Mouse (Mus musculus): ENCODE data around the gene D3Ertd254e.
"Not testable (repeated sequence)": the region's sequence is repeated elsewhere in the genome, so short reads cannot be mapped to it uniquely, and the experiment has no call there.

Gene D3Ertd254e

DNA sequence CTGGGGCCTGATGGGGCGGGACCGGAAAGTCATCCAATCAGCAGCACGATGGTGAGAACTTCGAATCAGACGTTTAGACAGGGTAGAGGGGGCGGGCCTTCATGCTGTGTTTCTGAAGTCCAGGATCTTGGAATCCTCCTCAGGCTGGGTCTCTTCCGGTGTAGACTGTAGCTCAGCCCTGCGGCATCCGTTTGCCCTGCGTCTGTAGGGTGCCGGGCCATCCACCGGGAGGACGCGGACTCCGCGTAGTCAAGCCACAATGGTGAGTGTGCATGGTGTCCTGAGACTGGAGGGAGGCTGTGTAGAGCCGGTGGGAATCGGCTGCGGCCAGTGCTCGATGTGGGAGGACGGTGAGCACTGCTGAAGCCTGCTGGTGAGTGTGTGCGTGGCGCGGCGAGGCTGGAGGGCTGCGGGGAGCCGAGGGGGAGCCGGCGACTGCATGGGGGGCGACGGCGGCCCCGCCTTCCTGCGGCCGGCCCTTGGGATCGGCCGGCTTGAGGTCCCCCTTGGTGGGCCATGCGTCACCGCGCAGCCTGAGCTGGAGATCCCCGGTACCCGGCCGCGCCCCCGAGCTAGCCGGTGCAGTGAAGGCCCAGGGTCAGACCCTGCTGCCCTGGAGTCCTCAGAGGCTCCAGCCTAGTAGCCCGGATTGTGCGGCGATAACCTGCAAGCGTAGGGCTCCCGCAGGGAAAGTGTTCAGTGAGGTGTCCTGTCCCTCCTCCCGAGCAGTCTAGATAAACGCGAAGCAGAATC is at the start of gene D3Ertd254e:
D3Ertd254e (plus strand) TSS at position 84 of the 753 bp plus-strand sequence.
- DNase-seq, result peak; percentile 96

DNA sequence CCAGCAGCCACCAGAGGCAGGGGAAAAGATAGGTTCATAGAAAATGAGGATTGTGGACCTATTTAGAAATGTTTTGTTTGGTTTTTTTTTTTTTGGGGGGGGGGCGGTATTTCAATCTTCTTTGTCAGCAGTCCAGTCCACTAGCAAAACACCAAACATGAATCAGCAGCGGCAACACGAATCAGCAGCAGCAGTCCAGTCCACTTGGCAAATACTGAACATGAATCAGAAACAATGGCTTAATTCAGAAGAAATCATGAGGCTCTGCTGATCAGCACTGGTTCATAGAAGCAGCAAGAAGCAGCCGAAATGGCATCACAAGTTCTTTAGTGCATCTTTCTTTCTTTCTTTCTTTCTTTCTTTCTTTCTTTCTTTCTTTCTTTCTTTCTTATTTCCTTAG is 34.7 kb upstream of the D3Ertd254e start:
- DNase-seq, result no peak

GRCm38 (mm10) chr3:36119684-36120548 is 30.9 kb upstream of the D3Ertd254e start:
- no peak for DNase-seq

DNA sequence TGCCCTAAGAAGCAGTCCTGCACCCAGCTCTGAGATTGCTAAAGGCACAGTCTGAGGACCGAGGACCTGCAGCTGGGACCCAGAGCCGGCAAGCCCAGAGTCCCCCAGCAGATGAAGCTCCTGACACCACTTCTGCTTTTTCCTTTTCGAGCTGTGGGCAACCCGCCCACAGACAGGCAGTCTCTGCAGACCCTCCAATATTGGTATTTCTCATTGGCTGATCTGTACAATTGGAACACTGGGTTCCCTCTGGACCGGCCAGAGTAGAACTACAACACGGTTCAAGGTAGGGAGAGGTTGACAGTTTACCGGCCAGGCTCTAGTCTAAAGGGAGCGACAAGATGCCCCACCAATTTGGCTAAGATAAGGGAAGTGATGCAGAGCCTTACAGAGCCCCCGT is 24.6 kb upstream of the D3Ertd254e start:
- not testable (repeated sequence) for DNase-seq

DNA sequence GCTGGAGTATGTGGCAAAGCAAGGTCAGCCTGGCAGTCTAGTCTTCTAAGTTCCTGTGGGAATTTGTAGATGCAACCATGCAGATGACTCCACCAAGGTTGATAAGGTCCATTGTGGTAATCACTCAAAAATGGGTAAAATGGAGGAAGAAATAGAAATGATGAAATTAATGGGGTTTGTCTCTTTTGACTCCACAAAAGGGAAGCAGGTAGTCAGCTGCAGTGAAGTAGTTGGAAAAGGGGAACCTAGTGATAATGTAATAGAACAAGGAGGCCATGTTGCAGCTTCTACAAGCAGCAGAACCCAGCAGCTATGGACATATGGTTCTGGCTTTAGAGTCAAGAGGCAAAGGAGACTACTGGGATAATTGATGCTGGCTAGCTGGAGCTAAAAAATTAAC is 14.7 kb upstream of the D3Ertd254e start:
- DNase-seq, result no peak

GRCm38 (mm10) chr3:36137560-36137959 is 13.3 kb upstream of the D3Ertd254e start:
- DNase-seq, result no peak

DNA sequence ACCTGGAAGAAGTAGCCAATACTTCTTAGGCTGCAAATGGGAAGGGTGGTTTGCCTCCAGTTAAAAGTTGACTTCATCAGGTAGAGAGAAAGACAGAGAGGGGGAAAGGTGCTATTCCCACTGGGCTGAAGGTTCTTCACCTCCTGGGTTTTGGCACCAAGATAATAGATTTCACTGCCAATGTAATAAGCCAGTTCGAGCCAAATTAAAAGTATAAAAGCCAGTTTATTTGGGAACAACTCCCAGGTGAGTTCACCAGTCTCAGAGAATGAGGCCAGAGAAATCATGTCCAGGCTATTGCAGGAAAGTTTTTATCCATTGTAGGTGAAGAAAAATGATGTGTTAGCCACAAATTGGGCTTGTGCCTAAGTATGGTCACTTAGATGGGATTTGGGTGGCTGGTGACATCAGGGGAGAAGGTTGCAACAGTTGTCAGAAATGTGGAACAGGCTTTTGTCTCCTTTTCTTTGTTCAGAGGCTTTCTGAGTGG is 12.6 kb upstream of the D3Ertd254e start:
- DNase-seq, result no peak

- no peak for DNase-seq
Observed at GRCm38 (mm10) chr3:36138996-36139395, 11.8 kb upstream of the D3Ertd254e start.

DNA sequence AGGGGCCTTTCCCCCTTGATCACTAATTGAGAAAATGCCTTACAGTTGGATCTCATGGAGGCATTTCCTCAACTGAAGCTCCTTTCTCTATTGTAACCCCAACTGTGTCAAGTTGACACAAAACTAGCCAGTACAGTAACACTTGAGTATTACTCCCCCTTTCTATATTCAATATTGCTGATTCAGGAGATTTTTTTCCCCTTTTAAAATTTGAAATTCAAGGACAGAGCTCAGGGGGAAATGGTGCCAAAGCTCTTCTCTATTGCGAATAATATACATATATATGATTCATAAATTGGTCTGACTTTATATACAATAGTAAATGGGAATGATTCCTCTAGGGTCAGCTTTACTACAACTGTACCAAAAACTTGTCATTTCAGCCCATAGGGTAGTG is 282 bp upstream of the D3Ertd254e start:
- DNase-seq, result no peak

DNA sequence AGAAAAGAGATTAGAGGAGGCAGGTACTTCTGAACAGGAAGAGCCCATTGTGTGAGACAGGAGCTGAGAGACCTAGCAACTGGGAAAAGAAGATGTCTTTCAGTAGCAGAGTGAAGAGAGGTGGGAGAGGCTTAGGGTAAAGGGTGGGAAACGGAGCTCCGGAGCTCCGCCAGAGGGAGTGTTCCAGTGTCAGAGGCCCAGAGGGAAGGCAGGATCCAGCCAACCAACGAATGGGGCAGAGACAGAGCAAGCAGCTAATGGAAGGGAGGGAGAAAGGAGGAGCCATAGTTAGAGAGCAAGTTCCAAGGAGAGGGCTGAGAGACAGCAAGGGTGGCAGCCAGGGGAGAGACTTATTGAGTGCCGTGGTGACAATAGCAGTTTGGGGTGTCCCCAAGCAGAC is 4.5 kb downstream of the D3Ertd254e start:
- DNase-seq, result no peak

DNA sequence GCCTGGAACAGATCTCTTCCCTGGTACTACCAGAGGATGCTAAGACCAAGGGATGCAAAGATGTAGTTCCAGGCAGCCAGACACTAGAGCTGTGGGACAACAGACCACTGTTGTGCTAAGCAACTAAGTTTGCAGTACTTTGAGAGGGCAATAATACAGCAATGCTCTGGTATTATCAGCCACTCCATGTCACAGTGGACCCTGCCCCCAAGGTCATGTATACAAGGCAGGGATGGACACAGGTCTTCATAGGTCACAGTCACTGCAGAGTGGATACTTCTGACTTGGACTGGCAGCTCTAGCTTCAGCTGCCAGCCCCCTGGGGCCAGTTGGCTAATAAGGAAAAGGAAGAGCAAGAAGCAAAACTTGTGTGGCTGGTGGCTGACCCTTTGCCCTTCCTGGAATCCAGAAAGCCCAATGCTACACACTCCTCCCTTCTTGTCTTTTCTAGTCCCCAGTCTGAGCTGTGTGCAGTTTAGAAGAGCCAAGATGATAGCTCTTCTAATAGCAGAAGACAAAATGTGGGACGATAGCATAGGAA is 19.9 kb downstream of the D3Ertd254e start:
- DNase-seq, result no peak

- DNase-seq, result no peak
Observed at GRCm38 (mm10) chr3:36171348-36171747, 20.5 kb downstream of the D3Ertd254e start.

DNA sequence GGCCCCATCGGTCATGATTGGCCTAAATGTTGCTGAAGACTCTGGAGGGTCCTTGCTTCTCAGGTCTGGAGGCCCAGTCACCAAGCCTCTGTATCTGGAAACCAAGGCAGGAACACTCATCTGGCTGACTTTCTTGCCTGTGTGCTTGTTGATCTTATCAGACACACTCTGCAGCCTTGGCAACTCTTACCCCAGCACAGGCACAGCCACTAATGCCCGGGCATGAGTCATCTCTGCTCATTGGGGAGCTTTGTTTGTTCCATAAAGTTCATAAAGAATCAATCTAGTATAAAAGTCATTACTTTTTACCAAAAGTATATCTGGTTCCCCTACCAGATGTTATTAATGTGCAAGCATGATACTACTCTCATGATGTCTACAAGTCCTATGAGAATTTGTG is 22.9 kb downstream of the D3Ertd254e start:
- DNase-seq, result no peak

GRCm38 (mm10) chr3:36181519-36181918 is 30.7 kb downstream of the D3Ertd254e start:
- DNase-seq, result peak; percentile 22

DNA sequence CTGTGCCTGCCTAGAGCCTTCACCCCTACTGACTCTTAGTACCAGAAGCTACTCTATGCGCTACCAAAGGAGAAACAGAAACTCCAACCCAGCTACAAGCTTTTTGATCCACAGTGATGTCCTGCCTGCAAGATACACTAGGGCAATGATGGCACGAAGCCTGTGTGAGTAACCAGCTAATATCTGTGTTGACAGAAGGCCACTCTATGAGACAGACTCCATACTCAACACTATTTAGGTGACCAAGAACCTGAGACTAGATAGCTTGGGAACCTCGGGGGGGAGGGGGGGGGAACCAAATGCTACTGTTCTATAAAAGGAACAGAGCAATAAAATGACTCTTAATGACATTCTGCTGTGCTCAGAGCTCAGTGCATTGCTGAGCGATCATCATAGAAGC is 35.7 kb downstream of the D3Ertd254e start:
- no peak for DNase-seq

GRCm38 (mm10) chr3:36189243-36189642 is 38.4 kb downstream of the D3Ertd254e start:
- no peak for DNase-seq

DNA sequence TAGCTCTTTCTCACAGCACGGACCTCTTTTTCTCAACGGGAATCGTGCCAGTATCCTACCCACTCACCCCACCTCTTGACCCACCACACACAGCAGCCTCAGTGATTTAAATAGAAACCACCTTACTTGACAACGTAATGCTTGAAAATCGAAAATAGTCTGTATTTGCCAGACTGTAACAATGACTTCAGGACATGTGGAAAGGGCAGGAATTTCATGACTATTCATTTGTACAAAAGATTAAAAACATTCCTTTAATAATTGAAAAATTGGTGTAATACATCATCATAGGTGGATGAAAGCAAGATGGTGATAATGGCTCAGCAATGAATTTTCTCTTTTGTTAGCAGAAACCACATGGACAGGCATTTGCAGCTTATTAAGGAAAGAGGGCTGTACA is 50.3 kb downstream of the D3Ertd254e start:
- DNase-seq, result no peak

DNA sequence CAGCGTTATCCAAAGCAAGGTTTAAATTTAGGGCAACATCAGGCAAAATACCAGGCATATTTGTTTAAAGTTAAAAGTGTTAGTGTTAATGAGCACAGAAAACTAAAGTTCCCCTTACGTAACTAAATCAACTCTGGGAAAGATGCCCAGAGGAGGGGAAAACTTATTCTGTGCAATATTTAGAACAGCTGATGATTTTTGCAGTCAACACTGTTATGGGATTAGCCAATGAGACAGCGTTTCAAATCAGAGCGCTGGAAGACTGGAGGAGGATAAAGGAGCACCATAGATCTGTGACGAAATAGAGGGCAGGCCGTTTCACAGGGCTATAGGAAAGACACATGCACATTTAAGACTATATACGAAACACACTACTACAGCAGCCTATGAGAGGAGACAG is 52.1 kb downstream of the D3Ertd254e start:
- peak; percentile 53 for DNase-seq

DNA sequence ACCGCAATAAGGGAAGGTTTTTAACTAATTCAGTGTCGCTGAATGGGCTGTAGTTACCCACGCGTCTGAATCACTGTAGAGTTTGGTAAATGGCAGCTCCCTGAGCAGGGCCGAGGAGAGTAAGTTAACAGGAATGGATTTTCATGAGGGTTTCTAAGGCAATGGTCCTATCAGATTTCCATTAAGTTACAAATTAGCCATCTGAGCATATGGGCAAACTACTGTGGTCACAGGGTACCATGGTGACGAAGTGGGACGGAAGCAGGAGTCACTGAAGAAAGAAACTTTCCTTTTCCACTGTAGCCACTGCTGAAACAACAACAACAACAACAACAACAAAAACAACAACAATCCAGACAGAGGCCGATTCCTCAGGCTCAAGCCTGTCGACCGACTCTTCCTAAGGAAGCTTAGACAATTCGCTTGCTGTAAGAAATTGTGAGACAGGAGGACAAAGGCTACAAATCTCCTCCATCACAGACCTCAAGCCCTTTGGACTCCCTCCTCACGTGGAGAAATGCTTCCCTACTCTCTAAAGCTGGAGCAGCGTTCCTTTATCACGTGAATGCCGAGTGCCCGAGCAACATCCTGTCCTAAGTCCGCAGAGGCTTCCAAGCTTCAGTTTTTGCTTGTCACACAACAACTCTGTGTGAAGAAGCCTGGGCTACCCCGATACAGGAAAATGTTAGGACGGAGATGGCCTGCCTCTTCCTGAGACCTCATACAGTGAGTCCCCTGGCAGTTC is 56.9 kb downstream of the D3Ertd254e start:
- DNase-seq, result no peak

DNA sequence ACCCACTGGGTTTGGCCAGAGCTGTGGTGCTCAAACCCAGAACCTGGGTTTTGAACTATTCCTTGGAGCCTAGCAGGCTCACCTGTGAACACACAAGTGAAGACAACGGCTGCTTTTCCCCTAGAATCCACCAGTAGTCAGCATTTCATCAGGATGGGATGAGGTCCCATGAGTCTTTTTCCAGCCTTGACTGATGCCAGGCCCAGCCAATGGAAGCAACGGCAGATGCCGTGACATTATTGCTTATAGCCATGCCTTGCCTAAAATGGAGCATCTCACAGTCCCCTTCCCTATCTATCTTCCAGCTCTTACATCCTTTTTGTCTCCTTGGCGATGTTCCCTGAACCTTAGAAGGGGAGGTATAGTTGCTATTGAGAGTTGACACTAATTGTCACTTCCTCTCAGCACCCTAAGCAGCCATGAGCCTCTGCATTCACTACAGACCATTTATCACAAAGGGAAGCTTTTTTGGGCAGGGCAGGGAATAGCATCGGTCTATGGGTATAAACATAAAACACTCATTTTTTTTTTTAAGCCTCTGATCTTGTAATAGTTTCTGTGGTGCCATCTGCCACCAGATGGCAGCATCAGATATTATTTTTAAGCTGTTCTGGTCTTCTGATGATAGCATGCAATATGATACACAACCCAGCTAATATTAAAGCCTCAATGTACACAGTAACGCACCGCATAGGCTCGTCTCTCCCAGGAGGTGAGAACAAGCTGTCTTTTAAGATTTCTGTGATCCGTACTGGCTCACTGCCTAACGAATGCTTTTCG is 59.1 kb downstream of the D3Ertd254e start:
- peak; percentile 46 for DNase-seq

DNA sequence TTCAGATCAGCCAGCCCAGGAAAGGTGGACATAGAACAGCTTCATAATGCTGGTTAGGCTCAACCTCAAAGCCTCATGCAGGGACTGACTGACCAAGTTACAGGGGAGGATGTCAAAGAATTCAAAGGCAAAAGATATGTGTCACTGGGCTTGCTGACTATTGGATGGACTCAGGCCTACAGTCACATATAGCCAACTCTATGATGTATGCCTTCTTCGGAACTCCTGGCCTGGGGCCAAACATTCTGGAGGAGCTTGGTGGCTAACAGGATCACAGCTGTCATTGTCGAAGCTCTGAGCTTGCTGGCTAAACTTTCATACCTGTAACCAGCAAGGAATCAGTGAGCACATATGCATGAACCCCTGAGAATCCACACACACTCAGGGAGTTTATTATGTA is 60.1 kb downstream of the D3Ertd254e start:
- DNase-seq, result no peak

GRCm38 (mm10) chr3:36212758-36213157 is 61.9 kb downstream of the D3Ertd254e start:
- no peak for DNase-seq
